Mouse (Mus musculus) CH12.LX (cell line): Measurements from ENCODE around the gene Tmem30b. TPM values are rescaled to one million over a fixed set of nuclear protein-coding genes. Genes with fewer than 3 reads are reported as not detected.

Source experiments
- DNase-seq: peaks from one replicate; pipeline ENCODE4 v3.0.0-alpha.2; 2013; ENCODE audit errors: extremely low read depth
- H3K27ac ChIP-seq: 2 replicates; pipeline ENCODE4 v1.5.1; 2012; ENCODE audit warnings: low read depth, mild to moderate bottlenecking, control low read depth, moderate library complexity; ENCODE audit not compliant: insufficient read depth
- H3K27me3 ChIP-seq: replicated peaks from 2 replicates; pipeline ENCODE3; 2012; ENCODE audit warnings: inconsistent platforms
- H3K36me3 ChIP-seq, 2 experiments: replicated peaks in 1 of 2; 2 replicates each; pipeline versions ENCODE3 to v1.6.1; 2012; ENCODE audit warnings: inconsistent platforms in 1 of 2, low read length in 1 of 2, mild to moderate bottlenecking in 1 of 2, mixed read lengths in 1 of 2, moderate library complexity in 1 of 2; ENCODE audit not compliant: control insufficient read depth in 1 of 2, insufficient read depth in 1 of 2
- H3K4me1 ChIP-seq, 2 experiments: 2 replicates each; pipeline ENCODE4 v1.6.1; 2012; ENCODE audit warnings: inconsistent platforms in 1 of 2, moderate library complexity in 1 of 2; ENCODE audit not compliant: insufficient read depth in 2 of 2, control insufficient read depth in 1 of 2
- H3K4me2 ChIP-seq: 2 replicates; pipeline ENCODE4 v1.6.1; 2012; ENCODE audit warnings: low read depth, mild to moderate bottlenecking, control low read depth; ENCODE audit not compliant: poor library complexity, insufficient read depth, severe bottlenecking
- H3K4me3 ChIP-seq, 3 experiments: fragments of 150-350 bp in 1 of 3; sonication (generic) in 1 of 3; replicated peaks in 1 of 3; 2 replicates each; pipeline versions ENCODE3 to v1.5.1; 2011 to 2012; ENCODE audit warnings: low read depth in 2 of 3, low read length in 2 of 3, mild to moderate bottlenecking in 2 of 3, moderate library complexity in 2 of 3, control low read depth in 1 of 3, improper control_type of control experiment in 1 of 3, inconsistent platforms in 1 of 3, mixed read lengths in 1 of 3; ENCODE audit not compliant: poor library complexity in 1 of 3
- H3K79me2 ChIP-seq: replicated peaks from 2 replicates; pipeline ENCODE4 v1.6.1; 2012; ENCODE audit warnings: mild to moderate bottlenecking, moderate library complexity; ENCODE audit not compliant: control insufficient read depth, poor library complexity, insufficient read depth, severe bottlenecking; ENCODE audit errors: extremely low read depth
- H3K9ac ChIP-seq: 2 replicates; pipeline ENCODE4 v1.6.1; 2012; ENCODE audit warnings: low read depth, mild to moderate bottlenecking, control low read depth, moderate library complexity; ENCODE audit not compliant: insufficient read depth
- H3K9me3 ChIP-seq: replicated peaks from 2 replicates; pipeline ENCODE3; 2012; ENCODE audit warnings: low read length, inconsistent platforms, mixed read lengths
- CHD2 ChIP-seq: IDR thresholded peaks from 2 replicates; pipeline ENCODE4 v1.6.1; 2011; ENCODE audit warnings: low read length, improper control_type of control experiment
- CTCF ChIP-seq, 2 experiments: IDR thresholded peaks in 1 of 2; conservative IDR thresholded peaks in 1 of 2; 2 replicates each; pipeline ENCODE4 v1.5.1; 2011 to 2012; ENCODE audit warnings: low read depth in 2 of 2, low read length in 2 of 2, improper control_type of control experiment in 1 of 2, inconsistent platforms in 1 of 2, mild to moderate bottlenecking in 1 of 2, moderate library complexity in 1 of 2
- NELFE ChIP-seq: IDR thresholded peaks from 2 replicates; pipeline ENCODE4 v1.6.1; 2011; ENCODE audit warnings: low read depth, low read length, improper control_type of control experiment
- NRF1 ChIP-seq: IDR thresholded peaks from 2 replicates; pipeline ENCODE4 v1.6.1; 2014; ENCODE audit warnings: low read depth, mild to moderate bottlenecking, inconsistent platforms, low read length, improper control_type of control experiment, moderate library complexity
- PAX5 ChIP-seq: IDR thresholded peaks from 2 replicates; pipeline ENCODE4 v1.6.1; 2012; ENCODE audit warnings: low read length, inconsistent platforms, mixed read lengths
- RAD21 ChIP-seq: IDR thresholded peaks from 2 replicates; pipeline ENCODE4 v1.6.1; 2011; ENCODE audit warnings: low read depth, mild to moderate bottlenecking, low read length, improper control_type of control experiment, moderate library complexity
- RCOR1 ChIP-seq: conservative IDR thresholded peaks from 2 replicates; pipeline ENCODE4 v1.6.1; 2012; ENCODE audit warnings: low read depth, mild to moderate bottlenecking, inconsistent platforms, low read length, improper control_type of control experiment
- SMC3 ChIP-seq: IDR thresholded peaks from 2 replicates; pipeline ENCODE4 v1.6.1; 2011; ENCODE audit warnings: low read depth, low read length, improper control_type of control experiment
- TCF12 ChIP-seq: IDR thresholded peaks from 2 replicates; pipeline ENCODE4 v1.6.1; 2014; ENCODE audit warnings: low read depth, mild to moderate bottlenecking, inconsistent platforms, low read length, improper control_type of control experiment
- UBTF ChIP-seq: IDR thresholded peaks from 2 replicates; pipeline ENCODE4 v1.6.1; 2012; ENCODE audit warnings: low read depth, mild to moderate bottlenecking, inconsistent platforms, low read length, improper control_type of control experiment, moderate library complexity
- USF1 ChIP-seq: IDR thresholded peaks from 2 replicates; pipeline ENCODE4 v1.6.1; 2014; ENCODE audit warnings: low read depth, mild to moderate bottlenecking, inconsistent platforms, low read length, improper control_type of control experiment
- ZKSCAN1 ChIP-seq: IDR thresholded peaks from 2 replicates; pipeline ENCODE4 v1.6.1; 2012; ENCODE audit warnings: low read depth, inconsistent platforms, low read length, improper control_type of control experiment, borderline replicate concordance
- dilution Hi-C: fragments of 300-500 bp; cut with MboI; formaldehyde crosslinking; loops from 2 replicates; pipeline ENCODE4 v1.14.3; 2020; ENCODE audit warnings: low sequenced_read_pairs; ENCODE audit not compliant: extremely low pct_unique_long_range_greater_than_20kb, extremely low pct_ligation_motif_present
- in situ Hi-C: fragments of 300-500 bp; cut with MboI; formaldehyde crosslinking; loops from 3 replicates; pipeline ENCODE4 v1.14.3; 2019; ENCODE audit warnings: low sequenced_read_pairs, low pct_ligation_motif_present, low pct_unique_long_range_greater_than_20kb, mixed read lengths
- polyA plus RNA-seq: library from polyadenylated mRNA; unstranded; fragments of >175 nt; gene quantifications from 2 replicates; pipeline ENCODE4 v1.2.1, GENCODE M21; 2012; ENCODE audit warnings: low read depth; ENCODE audit not compliant: insufficient read length
- total RNA-seq, 2 experiments: library from RNA; depleted of rRNA; stranded (reverse); fragments of 300-350 nt in 1 of 2; fragments of >200 nt in 1 of 2; gene quantifications; 2 replicates each; pipeline ENCODE4 v1.2.3; 2012 to 2014

Tmem30b gene
- total and polyA plus RNA-seq, 3 experiments: not detected

- dilution Hi-C loops: no loop called here
- no peak for TF ChIP-seq TCF12
- TF ChIP-seq CTCF (conservative IDR thresholded peaks at IDR 0.05 in 1 of 2, IDR thresholded peaks at IDR 0.05 in 1 of 2; ENCODE audit: low read depth in 2 of 2, low read length in 2 of 2): peak in 1 of 2 experiments; percentile 55; a peak in 2 of 4 replicates
- TF ChIP-seq SMC3: peak; percentile 15; the same call in 1 of the 2 replicates
- no peaks in the 10 kb centered on the region for H3K79me2 ChIP-seq
- H3K36me3 ChIP-seq: peaks cover 0 to 2% of the 10 kb centered on the region in 2 experiments
- no peaks in the 10 kb centered on the region for H3K27me3 ChIP-seq
- H3K27ac ChIP-seq: no peak overlapping the region
- H3K9me3 ChIP-seq: no peaks in the 10 kb centered on the region
- peak; percentile 28 for DNase-seq
- peaks cover 8 to 9% of the 10 kb centered on the region in 2 experiments for H3K4me1 ChIP-seq
- H3K4me2 ChIP-seq: peak overlapping the region; percentile 4; the same call in 1 of the 2 replicates
- H3K9ac ChIP-seq: no peak overlapping the region
- H3K4me3 ChIP-seq: no peak overlapping the region
- in situ Hi-C loops: no loop called here
Measured at GRCm38 (mm10) chr12:73537499-73538138, 8.6 kb downstream of the Tmem30b start.

GRCm38 (mm10) chr12:73534591-73534990 is 11.6 kb downstream of the Tmem30b start:
- Histone ChIP-seq H3K4me3 (no peak overlapping the region), H3K27ac (no peak overlapping the region), H3K36me3 (no peaks in the 10 kb centered on the region), H3K79me2 (no peaks in the 10 kb centered on the region), H3K9ac (no peak overlapping the region), H3K4me2 (no peak overlapping the region), H3K4me1 (peaks cover 2 to 9% of the 10 kb centered on the region in 2 experiments; a peak in 3 of 4 replicates), H3K27me3 (no peaks in the 10 kb centered on the region), H3K9me3 (no peaks in the 10 kb centered on the region)
- dilution Hi-C loops (no loop called here), in situ Hi-C loops (no loop called here)
- TF ChIP-seq USF1 (no peak), ZKSCAN1 (no peak), NELFE (0 out of 2 replicates have a peak, but pooled peaks have one; percentile 31), UBTF (no peak), CHD2 (no peak), SMC3 (peak; percentile 62), RAD21 (peak; percentile 48), NRF1 (no peak), RCOR1 (no peak), PAX5 (no peak), CTCF (conservative IDR thresholded peaks at IDR 0.05 in 1 of 2, IDR thresholded peaks at IDR 0.05 in 1 of 2; ENCODE audit: low read depth in 2 of 2, low read length in 2 of 2) (peak; percentile 72 to 75)
- DNase-seq: peak; percentile 74
